Mouse (Mus musculus) frontal cortex, adult (tissue): ENCODE measurements around the gene Zfp462.

Experiments used
- ATAC-seq: cut with Nextera tagmentation; 2 replicates; pipeline ENCODE4 v1.9.2; 2017; ENCODE audit warnings: mild to moderate bottlenecking, moderate library complexity, mixed read lengths; ENCODE audit not compliant: low TSS enrichment

The Zfp462 gene

DNA sequence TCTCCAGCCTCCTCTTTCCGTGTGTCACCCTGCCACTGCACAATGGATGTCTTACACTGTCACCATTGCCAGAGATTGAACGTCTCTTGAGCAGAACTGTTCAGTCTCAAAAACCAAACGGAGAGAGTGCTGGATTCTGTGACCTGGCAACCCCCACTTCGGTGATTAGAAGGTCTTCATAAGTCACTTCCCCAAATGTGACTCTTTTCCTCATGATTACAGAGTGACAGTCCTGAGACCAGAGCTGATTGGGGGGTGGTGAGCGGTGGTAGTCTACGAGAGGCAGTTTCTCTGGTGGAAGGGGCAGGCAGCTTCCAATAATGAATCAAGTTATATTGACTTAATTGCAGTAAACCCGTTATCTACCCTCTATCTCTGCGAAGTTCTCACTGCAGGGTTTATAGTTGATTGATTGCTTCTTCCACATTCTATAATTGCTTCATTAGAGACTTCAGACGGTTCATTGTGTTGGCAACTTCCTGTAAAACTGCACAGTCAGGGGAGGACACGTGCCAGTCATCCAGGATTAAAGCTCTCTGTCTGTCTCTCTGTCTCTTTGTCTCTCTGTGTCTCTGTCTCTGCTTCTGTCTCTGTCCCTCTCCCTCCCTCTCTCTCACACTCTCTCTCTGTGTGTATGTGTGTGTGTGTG, 173.1 kb downstream of the Zfp462 start:
- ATAC-seq: no peak

DNA sequence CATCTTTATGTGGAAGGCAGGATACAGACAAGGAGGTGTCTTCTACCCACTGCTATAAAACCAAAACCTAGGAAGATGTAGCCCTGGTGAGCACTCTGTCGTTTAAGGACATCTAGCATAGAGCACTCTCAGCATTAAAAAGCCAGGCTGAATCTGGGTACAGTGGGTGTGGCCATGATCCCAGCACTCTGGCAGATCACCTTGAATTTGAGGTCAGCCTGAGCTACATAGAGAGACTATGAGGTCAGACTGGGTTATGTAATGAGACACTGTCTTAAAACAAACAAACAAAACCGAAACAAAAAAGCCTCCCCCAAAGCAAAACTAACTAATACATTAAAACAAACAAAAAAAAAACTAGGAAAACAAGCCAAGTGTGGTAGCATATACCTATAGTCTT, 176.3 kb downstream of the Zfp462 start:
- ATAC-seq: no peak

DNA sequence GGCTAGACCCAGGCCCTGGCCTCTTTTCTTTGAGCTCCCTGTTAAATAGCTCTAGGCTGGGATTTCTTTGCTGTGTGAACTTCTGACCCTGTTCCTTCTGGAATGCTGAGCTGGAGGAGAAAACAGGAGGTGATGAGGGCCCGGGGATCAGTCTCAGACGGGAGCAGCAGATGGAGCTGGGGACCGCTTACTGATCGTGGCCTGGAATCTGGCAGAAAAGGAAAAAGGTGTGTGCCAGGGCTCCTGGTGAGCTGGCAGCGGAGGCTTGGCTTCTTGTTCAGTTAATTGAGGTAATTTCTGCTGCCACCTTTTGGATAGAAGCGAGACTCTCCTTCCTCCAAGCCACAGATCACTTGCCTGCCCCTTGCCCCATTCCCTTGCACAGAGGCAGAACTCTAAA, 177.1 kb downstream of the Zfp462 start:
- no peak for ATAC-seq

DNA sequence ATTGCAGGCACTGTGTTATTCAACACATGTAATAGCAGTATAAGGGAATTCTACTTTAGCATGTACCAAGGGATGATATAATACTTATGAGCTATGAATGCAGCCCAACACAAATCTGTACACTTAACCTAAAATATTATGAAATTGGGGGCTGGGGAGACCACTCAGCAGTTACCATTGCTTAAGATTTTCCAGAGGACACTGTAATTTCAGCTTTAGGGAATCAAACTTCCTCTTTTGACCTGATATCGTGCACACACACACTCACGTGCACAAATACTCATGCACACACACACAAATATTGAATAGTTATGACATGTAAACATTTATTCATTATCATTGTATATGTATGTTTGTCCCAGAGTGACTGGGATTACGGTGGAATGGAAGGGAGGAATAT, 179.3 kb downstream of the Zfp462 start:
- no peak for ATAC-seq

DNA sequence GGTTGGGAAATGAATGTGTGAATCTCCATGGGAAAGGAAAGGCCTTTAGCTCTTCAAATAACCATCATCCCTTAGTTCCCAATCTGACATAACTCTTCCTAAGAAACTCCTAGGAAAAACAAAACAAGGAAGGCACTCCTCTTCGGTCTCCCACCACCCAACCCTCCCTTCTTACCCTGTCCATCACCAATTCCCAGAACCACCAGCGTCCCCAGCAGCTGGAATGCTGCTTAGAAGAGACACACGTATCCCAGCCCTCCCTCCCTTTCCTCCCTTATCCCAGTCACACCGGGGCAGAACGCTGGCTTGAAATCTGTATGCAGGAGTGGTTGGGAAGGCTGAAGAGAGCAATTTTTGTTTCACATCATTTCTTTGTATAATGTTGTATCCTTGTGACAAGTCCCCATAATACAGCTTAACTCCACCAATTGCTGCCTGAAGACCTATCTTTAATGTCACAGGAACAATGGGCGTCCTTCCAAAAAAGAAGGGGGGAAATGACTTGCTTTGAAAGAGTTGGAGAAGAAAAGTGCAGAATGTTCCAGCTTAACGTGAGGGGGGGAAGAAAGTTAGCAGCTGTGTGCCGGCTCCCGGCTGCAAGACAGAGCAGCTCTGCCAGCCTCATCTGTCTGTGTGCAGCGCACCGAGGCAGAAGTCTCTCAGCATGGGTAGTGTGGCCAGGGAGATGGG, 180.3 kb downstream of the Zfp462 start:
- peak; percentile 86 for ATAC-seq

DNA sequence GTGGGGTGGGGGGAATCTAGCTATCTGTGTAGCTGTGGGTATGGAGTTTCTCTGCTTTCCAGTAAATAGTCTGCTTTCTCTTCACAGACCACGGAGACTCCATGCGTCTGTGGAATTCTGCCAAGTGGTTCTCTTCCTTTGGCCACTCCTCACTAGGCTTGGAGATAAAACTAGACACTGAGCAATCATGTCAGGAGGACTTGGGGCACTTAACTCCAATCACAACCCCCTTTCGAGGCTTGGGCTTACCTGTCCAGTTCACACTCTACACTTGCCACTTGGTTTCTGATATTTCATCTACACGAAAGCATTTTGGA, 180.8 kb downstream of the Zfp462 start:
- no peak for ATAC-seq

DNA sequence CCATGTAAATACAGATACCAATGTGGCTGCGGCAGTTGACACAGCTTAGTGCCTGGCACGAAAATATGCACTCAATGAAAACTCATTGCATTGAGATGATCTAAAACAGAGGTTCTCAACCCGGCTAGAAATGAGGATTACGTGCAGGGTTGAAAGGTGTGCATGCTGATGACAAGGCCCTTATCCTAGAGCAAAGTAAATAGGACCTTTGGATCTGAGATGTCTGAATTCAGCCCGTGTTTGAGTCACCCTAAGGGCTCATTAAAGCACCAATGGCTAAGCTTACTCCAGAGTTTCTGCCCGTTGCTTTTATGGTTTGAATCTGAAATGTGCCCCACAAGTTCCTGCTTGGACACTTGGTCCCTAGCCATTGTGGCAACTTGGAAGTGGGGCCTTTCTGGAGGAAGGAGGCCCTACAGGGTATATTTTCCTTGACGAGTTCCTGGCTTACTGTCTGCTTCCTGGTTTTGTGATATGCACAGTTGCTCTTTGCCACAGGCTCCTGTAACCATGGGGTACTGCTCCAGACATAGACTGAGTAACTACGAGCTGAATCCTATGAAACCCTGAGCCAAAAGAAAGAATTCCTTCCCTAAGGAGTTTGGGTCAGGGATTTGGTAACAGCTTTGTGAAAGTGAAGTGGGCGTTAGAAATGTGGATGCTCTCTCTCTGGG, 182.5 kb downstream of the Zfp462 start:
- ATAC-seq: no peak

DNA sequence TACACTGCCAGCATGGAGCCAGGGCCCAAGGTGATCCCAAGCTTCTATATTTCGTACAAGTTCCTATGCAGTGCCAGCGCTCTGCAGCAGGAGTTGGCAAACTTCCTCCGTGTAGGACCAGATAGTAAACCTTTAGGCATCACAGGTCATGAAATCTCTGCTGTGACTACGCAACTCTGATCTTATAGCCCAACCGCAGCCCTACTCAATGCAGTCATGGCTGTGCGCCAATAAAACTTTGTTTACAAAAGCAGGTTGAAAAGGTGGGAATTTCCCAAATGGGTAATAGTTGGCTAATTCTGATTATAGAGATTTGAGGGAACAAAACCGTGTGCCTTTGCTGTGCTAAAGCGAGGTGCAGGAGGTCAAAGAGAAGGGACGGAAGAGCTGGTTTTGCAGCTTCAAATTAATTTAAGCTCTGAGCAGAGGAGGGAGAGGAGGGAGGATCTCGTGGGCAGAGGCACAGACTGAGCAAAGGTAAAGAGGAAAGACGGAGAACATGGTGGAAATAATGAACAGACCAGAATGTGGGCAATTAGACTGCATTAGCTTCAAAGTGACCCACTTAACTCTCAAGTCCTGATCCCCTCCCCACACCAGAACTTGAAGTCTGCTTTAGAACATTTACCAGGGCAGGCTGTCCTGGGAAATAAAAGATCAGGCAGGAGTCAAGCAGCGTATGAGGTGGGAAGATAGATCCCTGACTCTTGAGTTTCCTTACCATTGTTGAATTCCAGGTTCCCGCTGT, 183.4 kb downstream of the Zfp462 start:
- ATAC-seq: no peak
